Mouse (Mus musculus) brain, embryonic 14.5 days (tissue): ENCODE measurements at regions not wholly inside any gene's neighbourhood (a gene's known extent, or its start where the extent isn't known, plus 50 kb on each side); places are given as distances from the start of the nearest gene placed in this dataset.
A peak's percentile ranks its signal among the peaks of the same experiment; 100 is the strongest.

Source experiments
- DNase-seq: peaks from one replicate; pipeline ENCODE4 v3.0.0-alpha.2; 2011; ENCODE audit warnings: low read depth
- CTCF ChIP-seq: fragments of 200-500 bp; IDR thresholded peaks from 2 replicates; pipeline ENCODE4 v1.5.1; 2012; ENCODE audit warnings: inconsistent platforms, mild to moderate bottlenecking, moderate library complexity, borderline replicate concordance; ENCODE audit not compliant: insufficient read depth, insufficient read length; ENCODE audit errors: extremely low read depth
- POLR2A ChIP-seq: fragments of 200-500 bp; IDR thresholded peaks from 2 replicates; pipeline ENCODE4 v1.6.1; 2012; ENCODE audit warnings: mild to moderate bottlenecking, inconsistent platforms, borderline replicate concordance; ENCODE audit not compliant: poor library complexity, insufficient read depth, insufficient read length, severe bottlenecking; ENCODE audit errors: extremely low read depth

- TF ChIP-seq POLR2A, result no peak
- TF ChIP-seq CTCF, result no peak
- peak; percentile 67 for DNase-seq
These were observed 99.2 kb upstream of the Magi3 start for GRCm38 (mm10) chr3:104319377-104319776.

- peak; percentile 77 for DNase-seq
- TF ChIP-seq POLR2A, result no peak
- TF ChIP-seq CTCF, result no peak
These were observed 98.7 kb upstream of the Magi3 start for GRCm38 (mm10) chr3:104318911-104319310.

- DNase-seq, result peak; percentile 73
- no peak for TF ChIP-seq CTCF
- no peak for TF ChIP-seq POLR2A
These were observed 97.4 kb upstream of the Magi3 start for GRCm38 (mm10) chr3:104317528-104317927.

- DNase-seq, result no peak
- no peak for TF ChIP-seq CTCF
- TF ChIP-seq POLR2A, result no peak
These were observed 92.9 kb upstream of the Magi3 start for GRCm38 (mm10) chr3:104313063-104313462.

- TF ChIP-seq POLR2A (no peak), CTCF (no peak)
- DNase-seq, result no peak
These were observed 86.8 kb upstream of the Magi3 start for GRCm38 (mm10) chr3:104306961-104307360.

GRCm38 (mm10) chr3:104305904-104306563 is 85.9 kb upstream of the Magi3 start:
- no peak for TF ChIP-seq CTCF
- DNase-seq, result peak; percentile 30

GRCm38 (mm10) chr3:104303577-104303976 is 83.4 kb upstream of the Magi3 start:
- DNase-seq, result peak; percentile 23
- TF ChIP-seq CTCF, result no peak
- no peak for TF ChIP-seq POLR2A

GRCm38 (mm10) chr3:104300201-104300600 is 80.0 kb upstream of the Magi3 start:
- TF ChIP-seq POLR2A (no peak), CTCF (no peak)
- peak; percentile 37 for DNase-seq

GRCm38 (mm10) chr3:104298878-104299277 is 78.7 kb upstream of the Magi3 start:
- no peak for TF ChIP-seq POLR2A
- TF ChIP-seq CTCF, result no peak
- peak; percentile 22 for DNase-seq

GRCm38 (mm10) chr3:104298409-104298808 is 78.2 kb upstream of the Magi3 start:
- TF ChIP-seq POLR2A (no peak), CTCF (no peak)
- DNase-seq, result no peak

- DNase-seq, result no peak
- TF ChIP-seq POLR2A, result no peak
- no peak for TF ChIP-seq CTCF
These were observed 76.9 kb upstream of the Magi3 start for GRCm38 (mm10) chr3:104297112-104297511.

GRCm38 (mm10) chr3:104295856-104296255 is 75.7 kb upstream of the Magi3 start:
- no peak for DNase-seq
- no peak for TF ChIP-seq CTCF
